Comparison of ENCODE assay signal across 23 mouse cellular contexts in the genomic region with DNA sequence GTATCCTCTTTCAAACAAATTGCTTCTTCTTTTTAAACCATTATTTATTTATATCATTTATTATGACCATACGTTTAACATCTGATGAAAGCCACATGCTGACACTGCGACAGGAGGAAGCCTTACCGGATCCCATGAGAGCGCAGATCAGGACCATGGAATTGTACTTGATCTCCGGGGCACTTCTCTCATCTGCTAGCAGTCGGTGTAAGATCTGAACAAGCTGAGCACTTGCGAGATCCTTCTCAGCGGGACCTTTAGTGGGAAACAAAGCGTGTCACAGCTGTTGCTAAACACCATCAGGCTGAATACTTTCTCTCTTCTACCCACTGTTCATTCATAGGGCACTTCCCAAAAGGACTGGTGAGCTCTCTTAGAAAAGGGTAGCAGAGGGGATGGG.
DNase-seq lines count a peak whose midpoint lies in the region; ATAC-seq lines count a peak whose summit lies in the region.
"Had no signal": no experiment of that assay in that cellular context is flagged by ENCODE, and none has a peak within 500 bp of the region (broad histone marks: within the 10 kb centered on the region; RNA-seq: fewer than 3 reads in every experiment).

No protein-coding gene starts in this region.

- H3K4me3 ChIP-seq in hindbrain, embryonic 11.5 days (ENCODE audit: low read depth, low read length) = no peak overlapping the region
- H3K4me3 ChIP-seq in hindbrain, embryonic 13.5 days = no peak overlapping the region
- H3K4me3 ChIP-seq in midbrain, embryonic 14.5 days (replicated peaks; ENCODE audit: low read depth, low read length) = no peak overlapping the region
- H3K4me3 ChIP-seq in midbrain, embryonic 16.5 days (ENCODE audit: low read depth, low read length) = no peak overlapping the region
- H3K4me3 ChIP-seq in hindbrain, embryonic 14.5 days (replicated peaks; ENCODE audit: low read length) = no peak overlapping the region
- H3K4me3 ChIP-seq: heart, embryonic 10.5 days; layer of hippocampus, adult 2 months; limb, embryonic 12.5 days; liver, embryonic 12.5 days had no signal

- H3K36me3 ChIP-seq in hindbrain, embryonic 11.5 days (ENCODE audit: control insufficient read depth, insufficient read depth, low read length) = peaks cover 9% of the 10 kb centered on the region; the same call in 1 of the 2 replicates
- peaks cover 50% of the 10 kb centered on the region for H3K36me3 ChIP-seq in hindbrain, embryonic 13.5 days
- H3K36me3 ChIP-seq in midbrain, embryonic 14.5 days (ENCODE audit: control insufficient read depth, insufficient read depth, low read length) = peaks cover 46% of the 10 kb centered on the region
- H3K36me3 ChIP-seq in midbrain, embryonic 16.5 days (ENCODE audit: control insufficient read depth, insufficient read depth, low read length) = peaks cover 33% of the 10 kb centered on the region
- peaks cover 45% of the 10 kb centered on the region for H3K36me3 ChIP-seq in hindbrain, embryonic 14.5 days (replicated peaks; ENCODE audit: control insufficient read depth, insufficient read depth)

- 34% methylated on average over 9 of the region's 9 CpGs for WGBS in hindbrain, embryonic 11.5 days
- 36% methylated on average over 9 of the region's 9 CpGs for WGBS in hindbrain, embryonic 13.5 days
- WGBS in midbrain, embryonic 14.5 days = 27% methylated on average over 9 of the region's 9 CpGs
- WGBS in midbrain, embryonic 16.5 days = 22% methylated on average over 9 of the region's 9 CpGs
- 26% methylated on average over 9 of the region's 9 CpGs for WGBS in hindbrain, embryonic 14.5 days

- no peaks in the 10 kb centered on the region for H3K27me3 ChIP-seq in hindbrain, embryonic 11.5 days (ENCODE audit: control insufficient read depth, insufficient read depth, low read length)
- H3K27me3 ChIP-seq in hindbrain, embryonic 13.5 days = no peaks in the 10 kb centered on the region
- H3K27me3 ChIP-seq in midbrain, embryonic 14.5 days (ENCODE audit: control insufficient read depth, insufficient read depth, low read length) = no peaks in the 10 kb centered on the region
- H3K27me3 ChIP-seq in midbrain, embryonic 16.5 days (ENCODE audit: control insufficient read depth, insufficient read depth, low read depth, low read length) = no peaks in the 10 kb centered on the region
- no peaks in the 10 kb centered on the region for H3K27me3 ChIP-seq in hindbrain, embryonic 14.5 days (ENCODE audit: control insufficient read depth, insufficient read depth, low read length)
- H3K27me3 ChIP-seq: limb, embryonic 12.5 days; liver, embryonic 12.5 days had no signal

- peak; percentile 16 for DNase-seq in hindbrain, embryonic 11.5 days (ENCODE audit: low spot score)
- DNase-seq in midbrain, embryonic 14.5 days = peak; percentile 33
- no peak for DNase-seq in hindbrain, embryonic 14.5 days (ENCODE audit: low spot score)
- no peak for DNase-seq in left cerebral cortex, adult 8-10 months (ENCODE audit: low spot score in 2 of 2)
- no peak for DNase-seq in T-cell, adult 2 months (ENCODE audit: low spot score)
- DNase-seq: adrenal gland, adult 8-10 months; cerebellum, adult 18-20 months; cerebellum, postnatal 14 days; gastrocnemius, postnatal 10 days; heart, postnatal 4 days; kidney, adult 8-10 months; kidney, postnatal 25 days; lung, adult 18-20 months; lung, postnatal 10 days; thymus, postnatal 14 days had no signal

- H3K9ac ChIP-seq in hindbrain, embryonic 11.5 days (ENCODE audit: low read depth, low read length) = no peak overlapping the region
- H3K9ac ChIP-seq in hindbrain, embryonic 13.5 days = no peak overlapping the region
- no peak overlapping the region for H3K9ac ChIP-seq in midbrain, embryonic 14.5 days (replicated peaks; ENCODE audit: low read length)
- no peak overlapping the region for H3K9ac ChIP-seq in midbrain, embryonic 16.5 days (ENCODE audit: low read depth, low read length)
- no peak overlapping the region for H3K9ac ChIP-seq in hindbrain, embryonic 14.5 days
- H3K9ac ChIP-seq: limb, embryonic 12.5 days; liver, embryonic 12.5 days had no signal

- ATAC-seq in hindbrain, embryonic 11.5 days (ENCODE audit: low FRiP score) = peak; percentile 40; the same call in 1 of the 2 replicates
- ATAC-seq in hindbrain, embryonic 13.5 days (ENCODE audit: low FRiP score) = no peak
- 0 out of 2 replicates have a peak, but pooled peaks have one; percentile 50 for ATAC-seq in midbrain, embryonic 14.5 days (ENCODE audit: low FRiP score, low TSS enrichment)
- no peak for ATAC-seq in midbrain, embryonic 16.5 days
- peak; percentile 31; the same call in 1 of the 2 replicates for ATAC-seq in hindbrain, embryonic 14.5 days (ENCODE audit: low FRiP score)
- ATAC-seq: activated CD4-positive, CD25-positive, alpha-beta regulatory T cell, adult 4 months; forebrain, embryonic 16.5 days; liver, embryonic 12.5 days had no signal

- no peak overlapping the region for H3K4me2 ChIP-seq in hindbrain, embryonic 11.5 days (replicated peaks; ENCODE audit: low read depth, low read length)
- no peak overlapping the region for H3K4me2 ChIP-seq in hindbrain, embryonic 13.5 days
- H3K4me2 ChIP-seq in midbrain, embryonic 14.5 days (ENCODE audit: low read length) = no peak overlapping the region
- no peak overlapping the region for H3K4me2 ChIP-seq in midbrain, embryonic 16.5 days (ENCODE audit: low read length)
- no peak overlapping the region for H3K4me2 ChIP-seq in hindbrain, embryonic 14.5 days (replicated peaks)
- H3K4me2 ChIP-seq: limb, embryonic 12.5 days; liver, embryonic 12.5 days had no signal

- H3K9me3 ChIP-seq in hindbrain, embryonic 11.5 days (ENCODE audit: control insufficient read depth, low read length) = no peaks in the 10 kb centered on the region
- no peaks in the 10 kb centered on the region for H3K9me3 ChIP-seq in hindbrain, embryonic 13.5 days
- 0 out of 2 replicates have a peak, but pooled peaks cover 3% of the 10 kb centered on the region for H3K9me3 ChIP-seq in midbrain, embryonic 14.5 days (ENCODE audit: control insufficient read depth, low read length)
- no peaks in the 10 kb centered on the region for H3K9me3 ChIP-seq in midbrain, embryonic 16.5 days (replicated peaks; ENCODE audit: control insufficient read depth, low read length, poor library complexity, severe bottlenecking)
- H3K9me3 ChIP-seq in hindbrain, embryonic 14.5 days (ENCODE audit: control insufficient read depth, low read length) = no peaks in the 10 kb centered on the region
- H3K9me3 ChIP-seq: heart, embryonic 10.5 days; limb, embryonic 12.5 days; liver, embryonic 12.5 days had no signal

- H3K4me1 ChIP-seq in hindbrain, embryonic 11.5 days (replicated peaks; ENCODE audit: control insufficient read depth, insufficient read depth, low read length) = no peaks in the 10 kb centered on the region
- 0 out of 2 replicates have a peak, but pooled peaks cover 6% of the 10 kb centered on the region for H3K4me1 ChIP-seq in hindbrain, embryonic 13.5 days (replicated peaks)
- H3K4me1 ChIP-seq in midbrain, embryonic 14.5 days (ENCODE audit: control insufficient read depth, insufficient read depth, low read length) = no peaks in the 10 kb centered on the region
- H3K4me1 ChIP-seq in midbrain, embryonic 16.5 days (ENCODE audit: control insufficient read depth, insufficient read depth, low read length) = no peaks in the 10 kb centered on the region; the same call in 1 of the 2 replicates
- H3K4me1 ChIP-seq in hindbrain, embryonic 14.5 days (replicated peaks; ENCODE audit: control insufficient read depth, insufficient read depth, low read length) = 0 out of 2 replicates have a peak, but pooled peaks cover 5% of the 10 kb centered on the region
- H3K4me1 ChIP-seq: heart, embryonic 10.5 days; limb, embryonic 12.5 days; liver, embryonic 12.5 days had no signal

- no peak overlapping the region for H3K27ac ChIP-seq in hindbrain, embryonic 11.5 days (ENCODE audit: low read depth, low read length)
- H3K27ac ChIP-seq in hindbrain, embryonic 13.5 days = no peak overlapping the region
- 0 out of 2 replicates have a peak overlapping the region, but pooled peaks have one; percentile 5 for H3K27ac ChIP-seq in midbrain, embryonic 14.5 days (replicated peaks; ENCODE audit: low read depth, low read length)
- no peak overlapping the region for H3K27ac ChIP-seq in midbrain, embryonic 16.5 days (ENCODE audit: low read length)
- H3K27ac ChIP-seq in hindbrain, embryonic 14.5 days = no peak overlapping the region
- H3K27ac ChIP-seq: heart, embryonic 10.5 days; layer of hippocampus, adult 2 months; limb, embryonic 12.5 days; liver, embryonic 12.5 days had no signal

Comparison
In these comparisons a context has a peak if more than half of its experiments do, and no peak if none do; other contexts are left out.
1. ATAC-seq: peak in hindbrain, embryonic 11.5 days (single experiment), midbrain, embryonic 14.5 days (single experiment) and hindbrain, embryonic 14.5 days (single experiment); none in hindbrain, embryonic 13.5 days (single experiment) and midbrain, embryonic 16.5 days (single experiment).
2. DNase-seq: peak in hindbrain, embryonic 11.5 days (single experiment) and midbrain, embryonic 14.5 days (single experiment); none in hindbrain, embryonic 14.5 days (single experiment), left cerebral cortex, adult 8-10 months (0 of 2) and T-cell, adult 2 months (single experiment).